Mouse (Mus musculus) Patski (cell line): ENCODE measurements around the gene Fgfr2. TPM values are rescaled to one million over a fixed set of nuclear protein-coding genes. Genes with fewer than 3 reads are reported as not detected.

Experiments used
- ATAC-seq: fragments of 100-300 bp; one replicate; pipeline ENCODE4 v1.8.0; 2021
- CTCF ChIA-PET: fragments of 350-600 bp; sonication (Branson Sonifier 250); formaldehyde crosslinking; loops from one replicate; lab custom pipeline; 2022; ENCODE audit warnings: inconsistent platforms; lab: Charles Lee
- POLR2A ChIA-PET: fragments of 350-600 bp; sonication (Branson Sonifier 250); formaldehyde crosslinking; loops from one replicate; lab custom pipeline; 2022; ENCODE audit warnings: antibody characterized with exemption, inconsistent platforms; lab: Charles Lee
- DNase-seq: peaks from one replicate; pipeline ENCODE4 v3.0.0-alpha.2; 2011; ENCODE audit warnings: low read depth, low spot score
- H3K27me3 ChIP-seq: fragments of 371-371 bp; one replicate; pipeline ENCODE4 v1.5.1; 2021
- CTCF ChIP-seq: fragments of 100-300 bp; IDR thresholded peaks from one replicate; pipeline ENCODE4 v1.5.1; 2021
- in situ Hi-C: fragments of 300-500 bp; cut with MboI; formaldehyde crosslinking; loops from 3 replicates; pipeline ENCODE4 v1.11.1; 2018; ENCODE audit warnings: low pct_unique_long_range_greater_than_20kb, mixed read lengths
- polyA plus RNA-seq: library from polyadenylated mRNA; unstranded; gene quantifications from one replicate; pipeline ENCODE4 v1.2.3, GENCODE M21; 2021

Fgfr2 gene
- polyA plus RNA-seq, 1 experiment from 2014 or later, result 48.8 TPM

GRCm38 (mm10) chr7:130989371-130989770, 2133.8 kb downstream of the Fgfr2 start:
- in situ Hi-C loops, result loop anchor here (10.0 kb wide), 1 partner anchor 215 kb away; the partner anchor contains the start of gene Btbd16
- ChIA-PET POLR2A (no interaction called here), CTCF (interaction anchor here (1.2 kb wide), 1 partner anchor 227 kb away, joined by 4 read pairs; no protein-coding TSS in a partner anchor)
- H3K27me3 ChIP-seq, result no peaks in the 10 kb centered on the region
- ATAC-seq (no peak), DNase-seq (no peak)
- no peak for TF ChIP-seq CTCF

- ChIA-PET CTCF (interaction anchor here (1.2 kb wide), 1 partner anchor 225 kb away, joined by 4 read pairs; no protein-coding TSS in a partner anchor), POLR2A (no interaction called here)
- TF ChIP-seq CTCF, result no peak
- no peak for ATAC-seq
- DNase-seq, result no peak
- H3K27me3 ChIP-seq, result no peaks in the 10 kb centered on the region
- in situ Hi-C loops, result loop anchor here (10.0 kb wide), 1 partner anchor 213 kb away; the partner anchor contains the start of gene Btbd16
These were observed 2135.0 kb downstream of the Fgfr2 start for GRCm38 (mm10) chr7:130988146-130988545.

GRCm38 (mm10) chr7:130985716-130986115, 2137.4 kb downstream of the Fgfr2 start:
- H3K27me3 ChIP-seq, result no peaks in the 10 kb centered on the region
- DNase-seq (no peak), ATAC-seq (no peak)
- no peak for TF ChIP-seq CTCF
- ChIA-PET POLR2A (interaction anchor here (1.2 kb wide), 1 partner anchor 147 kb away, joined by 3 read pairs; no protein-coding TSS in a partner anchor), CTCF (interaction anchor here (1.2 to 1.4 kb wide), 3 partner anchors 9 to 223 kb away, joined by 3 read pairs; no protein-coding TSS in a partner anchor)
- in situ Hi-C loops, result loop anchor here (10.0 kb wide), 1 partner anchor 211 kb away; the partner anchor contains the start of gene Btbd16

- POLR2A ChIA-PET, result no interaction called here
- no peak for TF ChIP-seq CTCF
- DNase-seq, result no peak
- in situ Hi-C loops, result loop anchor here (10.0 kb wide), 1 partner anchor 210 kb away; the partner anchor contains the start of gene Btbd16
- ATAC-seq, result no peak
- H3K27me3 ChIP-seq, result no peaks in the 10 kb centered on the region
- CTCF ChIA-PET, result interaction anchor here (1.2 kb wide), 1 partner anchor 8 kb away, joined by 3 read pairs; no protein-coding TSS in a partner anchor
These were observed 2138.0 kb downstream of the Fgfr2 start for GRCm38 (mm10) chr7:130985193-130985592.

GRCm38 (mm10) chr7:130984294-130984693, 2138.9 kb downstream of the Fgfr2 start:
- ChIA-PET POLR2A (no interaction called here), CTCF (interaction anchor here (1.0 to 1.2 kb wide), 2 partner anchors 9 to 158 kb away, joined by 3 to 5 read pairs; no protein-coding TSS in a partner anchor)
- ATAC-seq (no peak), DNase-seq (no peak)
- no peaks in the 10 kb centered on the region for H3K27me3 ChIP-seq
- in situ Hi-C loops, result loop anchor here (10.0 kb wide), 1 partner anchor 209 kb away; the partner anchor contains the start of gene Btbd16
- no peak for TF ChIP-seq CTCF

GRCm38 (mm10) chr7:130982881-130983280, 2140.3 kb downstream of the Fgfr2 start:
- CTCF ChIA-PET, result interaction anchor here (1.5 kb wide), 1 partner anchor 70 kb away, joined by 3 read pairs; no protein-coding TSS in a partner anchor
- no peaks in the 10 kb centered on the region for H3K27me3 ChIP-seq
- POLR2A ChIA-PET, result interaction anchor here (0.6 kb wide), 1 partner anchor 123 kb away, joined by 4 read pairs; no protein-coding TSS in a partner anchor
- DNase-seq, result no peak
- in situ Hi-C loops, result loop anchor here (10.0 kb wide), 1 partner anchor 208 kb away; the partner anchor contains the start of gene Btbd16
- no peak for TF ChIP-seq CTCF
- ATAC-seq, result peak; percentile 8

GRCm38 (mm10) chr7:130982371-130982770, 2140.8 kb downstream of the Fgfr2 start:
- H3K27me3 ChIP-seq, result no peaks in the 10 kb centered on the region
- CTCF ChIA-PET, result interaction anchor here (1.5 to 2.4 kb wide), 2 partner anchors 44 to 70 kb away, joined by 3 to 9 read pairs; no protein-coding TSS in a partner anchor
- in situ Hi-C loops, result loop anchor here (10.0 kb wide), 1 partner anchor 208 kb away; the partner anchor contains the start of gene Btbd16
- POLR2A ChIA-PET, result interaction anchor here (0.6 kb wide), 1 partner anchor 122 kb away, joined by 4 read pairs; no protein-coding TSS in a partner anchor
- DNase-seq (no peak), ATAC-seq (peak; percentile 87)
- TF ChIP-seq CTCF, result no peak

DNA sequence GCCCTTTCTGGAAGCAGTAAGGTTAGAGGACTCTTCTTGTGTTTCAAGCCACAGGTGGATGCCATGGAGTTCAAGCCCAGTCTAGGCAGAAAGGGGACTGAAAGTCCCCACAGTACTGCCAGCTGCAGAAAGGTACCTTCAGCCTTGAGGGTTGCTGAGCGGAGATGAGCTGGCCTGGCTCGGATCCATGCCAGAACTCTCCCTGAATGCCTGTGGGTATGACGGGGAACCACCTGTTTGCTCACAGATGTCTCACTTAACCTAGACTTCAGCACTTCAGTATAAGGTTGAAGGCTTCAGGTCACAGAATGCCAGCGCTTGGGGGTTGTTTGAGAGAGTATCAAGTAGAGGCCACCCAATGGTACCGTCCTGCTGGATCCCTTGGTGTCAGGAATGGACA, 2143.0 kb downstream of the Fgfr2 start:
- ChIA-PET POLR2A (interaction anchor here (1.2 kb wide), 1 partner anchor 13 kb away, joined by 4 read pairs; no protein-coding TSS in a partner anchor), CTCF (interaction anchor here (1.3 to 2.4 kb wide), 2 partner anchors 42 to 207 kb away, joined by 3 to 9 read pairs; no protein-coding TSS in a partner anchor)
- in situ Hi-C loops, result loop anchor here (10.0 kb wide), 1 partner anchor 205 kb away; the partner anchor contains the start of gene Btbd16

DNA sequence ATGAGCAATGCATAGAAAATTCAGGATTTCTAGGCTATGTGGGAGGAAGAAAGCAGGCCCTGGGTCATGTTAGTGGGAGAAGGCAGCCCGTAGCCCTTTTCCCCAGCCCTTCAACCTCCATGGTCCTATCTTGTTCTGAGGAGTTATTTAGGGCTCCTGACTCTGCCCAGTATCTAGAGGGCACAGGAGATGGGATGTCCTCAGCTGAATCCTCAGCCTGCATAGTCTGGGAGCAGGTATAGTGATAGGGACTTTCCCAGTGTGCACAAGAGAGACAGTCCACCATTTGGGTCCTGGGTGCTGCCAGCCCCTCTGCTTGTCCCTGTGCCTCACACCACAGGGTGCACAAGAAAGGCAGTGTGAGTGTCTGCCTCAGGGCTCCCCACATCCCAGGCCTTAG, 2144.6 kb downstream of the Fgfr2 start:
- in situ Hi-C loops, result loop anchor here (5.0 kb wide), 2 partner anchors 41 to 141 kb away; partner anchors contain the start of gene Htra1
- DNase-seq (no peak), ATAC-seq (no peak)
- TF ChIP-seq CTCF, result no peak
- POLR2A ChIA-PET, result interaction anchor here (1.1 kb wide), 1 partner anchor 13 kb away, joined by 5 read pairs; no protein-coding TSS in a partner anchor
- no peaks in the 10 kb centered on the region for H3K27me3 ChIP-seq
- CTCF ChIA-PET, result interaction anchor here (1.3 to 3.1 kb wide), 4 partner anchors 14 to 208 kb away, joined by 3 to 18 read pairs (median 3); no protein-coding TSS in a partner anchor

More for the DNA sequence above, 2143.0 kb downstream of the Fgfr2 start:
- ATAC-seq, result no peak
- no peak for TF ChIP-seq CTCF
- no peak for DNase-seq
- H3K27me3 ChIP-seq, result no peaks in the 10 kb centered on the region

- no peak for TF ChIP-seq CTCF
- peak; percentile 98 for DNase-seq
- ATAC-seq, result peak; percentile 44
- ChIA-PET CTCF (interaction anchor here (0.8 to 3.1 kb wide), 6 partner anchors 14 to 207 kb away, joined by 3 to 18 read pairs (median 3); no protein-coding TSS in a partner anchor), POLR2A (interaction anchor here (0.8 to 1.6 kb wide), 3 partner anchors 12 to 41 kb away, joined by 3 to 10 read pairs (median 3); no protein-coding TSS in a partner anchor)
- in situ Hi-C loops, result loop anchor here (5.0 kb wide), 2 partner anchors 41 to 141 kb away; partner anchors contain the start of gene Htra1
- H3K27me3 ChIP-seq, result no peaks in the 10 kb centered on the region
These were observed 2145.2 kb downstream of the Fgfr2 start for GRCm38 (mm10) chr7:130977794-130978521.
